Mouse (Mus musculus) right cerebral cortex, postnatal 14 days (tissue): Measurements from ENCODE around the gene Cldn8.

Experiments
- DNase-seq: peaks from one replicate; pipeline ENCODE4 v3.0.0; 2022

Gene Cldn8

GRCm38 (mm10) chr16:88563045-88563913 lies at the start of gene Cldn8:
Gene Cldn8 (minus strand): TSS chr16:88563183.
- no peak for DNase-seq

- DNase-seq, result no peak
These were observed 49.7 kb upstream of the Cldn8 start for GRCm38 (mm10) chr16:88612712-88613111.

- DNase-seq, result no peak
These were observed 48.9 kb upstream of the Cldn8 start, which contains the start of gene Krtap24-1 for GRCm38 (mm10) chr16:88611922-88612321. Gene Krtap24-1 (minus strand): TSS chr16:88612279.

- no peak for DNase-seq
These were observed 41.6 kb upstream of the Cldn8 start for GRCm38 (mm10) chr16:88604570-88604969.

- DNase-seq, result no peak
These were observed 39.5 kb upstream of the Cldn8 start for GRCm38 (mm10) chr16:88602464-88602863.

GRCm38 (mm10) chr16:88600303-88600702 lies 37.3 kb upstream of the Cldn8 start:
- DNase-seq, result no peak

GRCm38 (mm10) chr16:88599504-88600237 lies 36.7 kb upstream of the Cldn8 start:
- DNase-seq, result no peak

GRCm38 (mm10) chr16:88592758-88593157 lies 29.8 kb upstream of the Cldn8 start:
- DNase-seq, result no peak

GRCm38 (mm10) chr16:88583338-88583737 lies 20.4 kb upstream of the Cldn8 start:
- no peak for DNase-seq

- DNase-seq, result no peak
These were observed 13.1 kb upstream of the Cldn8 start for GRCm38 (mm10) chr16:88575885-88576679.

- DNase-seq, result no peak
These were observed 10.0 kb upstream of the Cldn8 start for GRCm38 (mm10) chr16:88572904-88573404.

GRCm38 (mm10) chr16:88570136-88570535 lies 7.2 kb upstream of the Cldn8 start:
- no peak for DNase-seq

GRCm38 (mm10) chr16:88569732-88570131 lies 6.7 kb upstream of the Cldn8 start:
- DNase-seq, result no peak

GRCm38 (mm10) chr16:88569096-88569495 lies 6.1 kb upstream of the Cldn8 start:
- no peak for DNase-seq

- DNase-seq, result no peak
These were observed 1.3 kb downstream of the Cldn8 start for GRCm38 (mm10) chr16:88561617-88562164.

GRCm38 (mm10) chr16:88542488-88542887 lies 20.5 kb downstream of the Cldn8 start:
- DNase-seq, result no peak

GRCm38 (mm10) chr16:88539841-88540487 lies 23.0 kb downstream of the Cldn8 start:
- no peak for DNase-seq

- no peak for DNase-seq
These were observed 51.6 kb downstream of the Cldn8 start for GRCm38 (mm10) chr16:88511348-88511747.
